Mouse (Mus musculus): ENCODE data around the gene Aff1. TPM values are rescaled to one million over a fixed set of nuclear protein-coding genes. Genes with fewer than 3 reads are reported as not detected.

Aff1 gene
- polyA plus RNA-seq, 1 experiment from 2014 or later = 76.9 TPM

GRCm38 (mm10) chr5:103829158-103829557, 137.0 kb downstream of the Aff1 start:
- TF ChIP-seq CTCF (IDR thresholded peaks at IDR 0.05) = no peak
- H3K27me3 ChIP-seq = no peaks in the 10 kb centered on the region
- POLR2A ChIA-PET = interaction anchor here (1.1 to 1.3 kb wide), 2 partner anchors 111 to 137 kb away, joined by 3 to 4 read pairs; partner anchors contain the start of gene Aff1
- ATAC-seq (peak; percentile 76), DNase-seq (ENCODE audit: low read depth, low spot score) (no peak)
- in situ Hi-C loops (cut with MboI; ENCODE audit: low pct_unique_long_range_greater_than_20kb) = no loop called here
- CTCF ChIA-PET = interaction anchor here (0.8 to 1.5 kb wide), 8 partner anchors 9 to 149 kb away, joined by 3 to 5 read pairs (median 4); no protein-coding TSS in a partner anchor

GRCm38 (mm10) chr5:103830886-103831285, 138.7 kb downstream of the Aff1 start:
- in situ Hi-C loops (cut with MboI; ENCODE audit: low pct_unique_long_range_greater_than_20kb) = no loop called here
- POLR2A ChIA-PET = no interaction called here
- CTCF ChIA-PET = interaction anchor here (0.9 to 1.9 kb wide), 3 partner anchors 14 to 150 kb away, joined by 3 to 6 read pairs (median 6); no protein-coding TSS in a partner anchor

GRCm38 (mm10) chr5:103835471-103836147, 143.4 kb downstream of the Aff1 start:
- TF ChIP-seq CTCF (IDR thresholded peaks at IDR 0.05) = no peak
- in situ Hi-C loops (cut with MboI; ENCODE audit: low pct_unique_long_range_greater_than_20kb) = no loop called here
- POLR2A ChIA-PET = interaction anchor here (0.6 kb wide), 1 partner anchor 81 kb away, joined by 3 read pairs; no protein-coding TSS in a partner anchor
- CTCF ChIA-PET = interaction anchor here (1.0 to 2.3 kb wide), 6 partner anchors 9 to 92 kb away, joined by 3 to 7 read pairs (median 4); no protein-coding TSS in a partner anchor
- DNase-seq (ENCODE audit: low read depth, low spot score) (no peak), ATAC-seq (no peak)
- no peaks in the 10 kb centered on the region for H3K27me3 ChIP-seq

More at GRCm38 (mm10) chr5:103830886-103831285, 138.7 kb downstream of the Aff1 start:
- ATAC-seq (no peak), DNase-seq (ENCODE audit: low read depth, low spot score) (no peak)
- H3K27me3 ChIP-seq = no peaks in the 10 kb centered on the region
- TF ChIP-seq CTCF (IDR thresholded peaks at IDR 0.05) = no peak

GRCm38 (mm10) chr5:103836148-103836784, 144.1 kb downstream of the Aff1 start:
- DNase-seq (ENCODE audit: low read depth, low spot score) (no peak), ATAC-seq (peak; percentile 88)
- in situ Hi-C loops (cut with MboI; ENCODE audit: low pct_unique_long_range_greater_than_20kb) = no loop called here
- TF ChIP-seq CTCF (IDR thresholded peaks at IDR 0.05) = no peak
- POLR2A ChIA-PET = no interaction called here
- CTCF ChIA-PET = interaction anchor here (1.0 to 2.3 kb wide), 3 partner anchors 8 to 20 kb away, joined by 3 to 7 read pairs (median 4); no protein-coding TSS in a partner anchor
- H3K27me3 ChIP-seq = no peaks in the 10 kb centered on the region

- POLR2A ChIA-PET = no interaction called here
- H3K27me3 ChIP-seq = no peaks in the 10 kb centered on the region
- ATAC-seq (peak; percentile 52), DNase-seq (ENCODE audit: low read depth, low spot score) (no peak)
- in situ Hi-C loops (cut with MboI; ENCODE audit: low pct_unique_long_range_greater_than_20kb) = no loop called here
- no peak for TF ChIP-seq CTCF (IDR thresholded peaks at IDR 0.05)
- CTCF ChIA-PET = interaction anchor here (1.2 kb wide), 1 partner anchor 19 kb away, joined by 3 read pairs; no protein-coding TSS in a partner anchor
These were observed 146.5 kb downstream of the Aff1 start for GRCm38 (mm10) chr5:103838550-103839264.

GRCm38 (mm10) chr5:103839265-103839626, 147.1 kb downstream of the Aff1 start:
- ATAC-seq (no peak), DNase-seq (ENCODE audit: low read depth, low spot score) (no peak)
- TF ChIP-seq CTCF (IDR thresholded peaks at IDR 0.05) = no peak
- CTCF ChIA-PET = interaction anchor here (1.5 kb wide), 1 partner anchor 12 kb away, joined by 3 read pairs; no protein-coding TSS in a partner anchor
- H3K27me3 ChIP-seq = no peaks in the 10 kb centered on the region
- POLR2A ChIA-PET = no interaction called here
- in situ Hi-C loops (cut with MboI; ENCODE audit: low pct_unique_long_range_greater_than_20kb) = no loop called here

GRCm38 (mm10) chr5:103843938-103844337, 151.8 kb downstream of the Aff1 start:
- no peak for ATAC-seq
- TF ChIP-seq CTCF (IDR thresholded peaks at IDR 0.05) = no peak
- no peak for DNase-seq (ENCODE audit: low read depth, low spot score)
- ChIA-PET CTCF (interaction anchor here (0.8 to 2.8 kb wide), 7 partner anchors 9 to 171 kb away, joined by 3 to 8 read pairs (median 5); no protein-coding TSS in a partner anchor), POLR2A (interaction anchor here (0.6 kb wide), 1 partner anchor 152 kb away, joined by 5 read pairs; no protein-coding TSS in a partner anchor)
- no peaks in the 10 kb centered on the region for H3K27me3 ChIP-seq
- in situ Hi-C loops (cut with MboI; ENCODE audit: low pct_unique_long_range_greater_than_20kb) = no loop called here

GRCm38 (mm10) chr5:103845418-103846153, 153.4 kb downstream of the Aff1 start:
- no peak for ATAC-seq
- ChIA-PET CTCF (interaction anchor here (1.1 to 2.8 kb wide), 7 partner anchors 10 to 156 kb away, joined by 3 to 8 read pairs (median 5); partner anchors contain the start of gene Aff1), POLR2A (interaction anchor here (0.8 kb wide), 1 partner anchor 65 kb away, joined by 3 read pairs; no protein-coding TSS in a partner anchor)

GRCm38 (mm10) chr5:103846154-103846551, 154.0 kb downstream of the Aff1 start:
- ChIA-PET CTCF (interaction anchor here (2.8 kb wide), 1 partner anchor 156 kb away, joined by 8 read pairs; no protein-coding TSS in a partner anchor), POLR2A (no interaction called here)
- DNase-seq (ENCODE audit: low read depth, low spot score) = no peak
- no peak for ATAC-seq
- in situ Hi-C loops (cut with MboI; ENCODE audit: low pct_unique_long_range_greater_than_20kb) = no loop called here
- H3K27me3 ChIP-seq = no peaks in the 10 kb centered on the region
- TF ChIP-seq CTCF (IDR thresholded peaks at IDR 0.05) = no peak

More at GRCm38 (mm10) chr5:103845418-103846153, 153.4 kb downstream of the Aff1 start:
- TF ChIP-seq CTCF (IDR thresholded peaks at IDR 0.05) = no peak
- H3K27me3 ChIP-seq = no peaks in the 10 kb centered on the region
- in situ Hi-C loops (cut with MboI; ENCODE audit: low pct_unique_long_range_greater_than_20kb) = no loop called here
- no peak for DNase-seq (ENCODE audit: low read depth, low spot score)
